Mouse (Mus musculus): Measurements from ENCODE around the gene Gm21897. TPM values are rescaled to one million over a fixed set of nuclear protein-coding genes. Genes with fewer than 3 reads are reported as not detected.
A peak's percentile ranks its signal among the peaks of the same experiment; 100 is the strongest.

Gm21897 gene
- polyA plus RNA-seq, 1 experiment from 2014 or later = not detected

DNA sequence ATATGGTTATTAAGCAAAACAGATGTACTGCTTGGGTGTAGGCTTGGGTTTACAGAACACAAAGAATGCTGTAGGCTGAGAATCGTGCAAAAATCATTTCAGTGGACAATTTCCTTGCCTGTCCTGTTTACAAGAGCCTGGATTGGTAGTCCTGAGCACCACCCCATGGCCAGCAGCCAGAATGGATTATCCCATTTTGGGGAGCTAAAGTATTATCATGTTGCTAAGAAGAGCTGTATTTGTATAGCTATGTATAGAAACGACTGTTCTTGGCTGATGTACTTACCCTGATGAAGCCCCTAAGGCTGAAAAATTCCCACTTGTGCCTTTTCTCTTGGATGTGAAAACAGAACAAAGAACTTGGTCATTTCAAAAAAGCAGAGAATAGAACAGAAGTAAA, 37.6 kb downstream of the Gm21897 start:
- 20% methylated on average over 2 of the region's 2 CpGs for WGBS
- no peak overlapping the region for H3K9ac ChIP-seq
- H3K4me3 ChIP-seq (replicated peaks) = no peak overlapping the region
- H3K36me3 ChIP-seq = no peaks in the 10 kb centered on the region
- H3K27me3 ChIP-seq = no peaks in the 10 kb centered on the region
- peaks cover 8% of the 10 kb centered on the region for H3K4me1 ChIP-seq
- H3K9me3 ChIP-seq (replicated peaks) = no peaks in the 10 kb centered on the region
- no peak overlapping the region for H3K4me2 ChIP-seq (replicated peaks)
- 0 out of 2 replicates have a peak, but pooled peaks have one; percentile 29 for ATAC-seq (ENCODE audit: insufficient number of reproducible peaks, low FRiP score, low TSS enrichment, low read depth)
- H3K27ac ChIP-seq (replicated peaks) = peak overlapping the region; percentile 58; the same call in 1 of the 2 replicates

DNA sequence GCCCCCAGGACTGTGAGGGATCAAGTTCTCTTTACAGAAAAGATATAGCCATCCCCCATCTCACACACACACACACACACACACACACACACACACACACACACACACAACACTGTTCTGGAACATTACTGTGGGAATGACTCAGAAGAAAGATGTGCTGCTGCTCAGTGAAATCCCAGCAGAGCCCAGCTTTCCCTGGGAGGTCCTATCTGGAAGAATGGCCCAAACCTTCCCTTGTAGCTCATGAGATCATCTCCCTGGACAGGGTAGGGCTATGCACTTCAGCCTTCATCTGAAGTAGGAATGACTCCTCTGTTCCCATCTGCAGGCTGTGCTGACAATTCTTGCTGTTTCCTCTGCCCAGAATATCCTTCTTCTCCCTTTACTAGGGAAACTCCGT, 38.1 kb downstream of the Gm21897 start:
- Histone ChIP-seq H3K27me3 (no peaks in the 10 kb centered on the region), H3K4me3 (replicated peaks) (no peak overlapping the region), H3K36me3 (no peaks in the 10 kb centered on the region), H3K4me1 (peaks cover 8% of the 10 kb centered on the region), H3K4me2 (replicated peaks) (no peak overlapping the region), H3K9ac (no peak overlapping the region), H3K27ac (replicated peaks) (0 out of 2 replicates have a peak overlapping the region, but pooled peaks have one; percentile 58), H3K9me3 (replicated peaks) (no peaks in the 10 kb centered on the region)
- no peak for ATAC-seq (ENCODE audit: insufficient number of reproducible peaks, low FRiP score, low TSS enrichment, low read depth)
- WGBS = 64% methylated on average over 1 of the region's 1 CpGs

DNA sequence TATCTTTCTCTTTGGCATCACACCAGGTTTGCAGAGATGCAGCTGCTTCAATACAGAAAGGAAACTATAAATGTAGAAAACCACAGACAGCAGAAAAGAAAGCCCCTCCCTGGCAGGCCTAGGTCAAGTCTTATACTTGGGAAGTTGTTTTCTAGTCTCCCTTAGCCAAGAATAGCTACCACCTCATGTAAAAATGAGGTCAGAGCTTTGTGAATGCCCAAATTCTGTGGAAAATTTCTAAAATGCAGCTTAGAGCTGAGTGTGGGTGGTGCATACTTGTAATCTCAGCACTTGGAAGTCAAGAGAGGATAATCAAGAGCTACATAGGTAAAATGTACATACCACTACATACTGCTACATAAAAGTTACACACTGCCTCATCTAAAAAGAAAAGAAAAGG, 40.5 kb downstream of the Gm21897 start:
- Histone ChIP-seq H3K9ac (no peak overlapping the region), H3K4me1 (peaks cover 4% of the 10 kb centered on the region; the same call in 1 of the 2 replicates), H3K4me3 (replicated peaks) (no peak overlapping the region), H3K4me2 (replicated peaks) (no peak overlapping the region), H3K27me3 (no peaks in the 10 kb centered on the region), H3K27ac (replicated peaks) (no peak overlapping the region), H3K36me3 (no peaks in the 10 kb centered on the region), H3K9me3 (replicated peaks) (no peaks in the 10 kb centered on the region)
- no peak for ATAC-seq (ENCODE audit: insufficient number of reproducible peaks, low FRiP score, low TSS enrichment, low read depth)

DNA sequence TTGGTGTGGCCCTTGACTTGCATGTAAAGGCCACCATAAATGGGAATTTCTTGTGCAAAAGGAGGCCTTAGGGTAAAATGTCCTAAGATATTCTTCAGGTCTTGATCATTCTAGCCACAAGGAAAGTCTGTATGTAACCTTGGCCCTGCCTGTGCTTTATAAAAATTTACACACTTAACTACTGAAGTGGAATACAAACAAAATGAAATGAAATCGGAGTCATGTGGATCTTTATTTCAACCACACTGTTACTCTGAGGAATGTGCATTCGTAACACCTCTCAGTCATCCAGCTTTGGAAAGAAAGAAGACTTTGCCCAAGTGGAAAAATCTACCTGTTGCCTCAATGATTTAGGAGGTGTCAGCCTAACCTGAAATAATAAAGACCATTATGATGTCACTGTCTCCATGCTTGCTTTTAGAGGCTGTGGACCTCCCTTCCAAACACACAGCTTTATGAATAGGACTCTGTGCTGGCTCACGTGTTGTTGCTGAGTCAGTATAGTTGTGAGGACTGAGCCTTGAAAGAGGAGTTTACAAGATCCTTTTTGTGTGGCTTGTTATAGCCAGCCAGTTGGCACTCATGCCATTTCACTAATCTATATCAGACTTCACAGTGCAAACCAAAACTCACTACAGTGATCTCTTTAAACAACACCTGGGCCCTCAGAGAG, 42.0 kb downstream of the Gm21897 start:
- no peak overlapping the region for H3K27ac ChIP-seq (replicated peaks)
- ATAC-seq (ENCODE audit: insufficient number of reproducible peaks, low FRiP score, low TSS enrichment, low read depth) = no peak
- H3K4me1 ChIP-seq = peaks cover 4% of the 10 kb centered on the region; the same call in 1 of the 2 replicates
- no peak overlapping the region for H3K9ac ChIP-seq
- no peak overlapping the region for H3K4me3 ChIP-seq (replicated peaks)
- no peaks in the 10 kb centered on the region for H3K9me3 ChIP-seq (replicated peaks)
- no peaks in the 10 kb centered on the region for H3K27me3 ChIP-seq
- no peak overlapping the region for H3K4me2 ChIP-seq (replicated peaks)
- H3K36me3 ChIP-seq = no peaks in the 10 kb centered on the region
- 75% methylated on average over 3 of the region's 3 CpGs for WGBS

DNA sequence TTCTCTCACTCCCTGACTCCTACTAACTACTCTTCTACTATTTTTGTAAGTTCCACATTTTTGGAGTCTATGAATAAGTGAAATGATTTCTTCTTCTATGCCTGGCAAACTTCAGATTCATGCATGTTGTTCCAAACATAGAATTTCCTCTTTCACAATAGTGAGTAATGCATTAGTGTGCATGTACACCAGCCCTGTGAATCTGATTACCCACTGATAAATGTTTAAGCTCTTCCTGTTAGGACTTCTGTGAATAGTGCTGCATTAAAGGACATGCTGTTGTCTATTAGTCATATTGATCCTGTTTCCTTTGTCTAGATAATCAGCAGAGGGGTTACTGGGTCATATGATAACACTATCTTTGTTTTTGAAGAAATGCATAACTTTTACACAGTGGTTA, 43.6 kb downstream of the Gm21897 start:
- H3K27me3 ChIP-seq = no peaks in the 10 kb centered on the region
- ATAC-seq (ENCODE audit: insufficient number of reproducible peaks, low FRiP score, low TSS enrichment, low read depth) = no peak
- H3K36me3 ChIP-seq = no peaks in the 10 kb centered on the region
- no peaks in the 10 kb centered on the region for H3K9me3 ChIP-seq (replicated peaks)
- no peak overlapping the region for H3K9ac ChIP-seq
- no peak overlapping the region for H3K4me3 ChIP-seq (replicated peaks)
- H3K4me2 ChIP-seq (replicated peaks) = no peak overlapping the region
- no peak overlapping the region for H3K27ac ChIP-seq (replicated peaks)
- H3K4me1 ChIP-seq = no peaks in the 10 kb centered on the region
